Mouse (Mus musculus) kidney, postnatal 25 days (tissue): Measurements from ENCODE around the gene Cfap45.
A peak's percentile ranks its signal among the peaks of the same experiment; 100 is the strongest.

ENCODE experiments used
- DNase-seq, 2 experiments: peaks; one replicate each; pipeline ENCODE4 v3.0.0; 2021; ENCODE audit warnings: mixed read lengths in 2 of 2

Cfap45 gene

DNA sequence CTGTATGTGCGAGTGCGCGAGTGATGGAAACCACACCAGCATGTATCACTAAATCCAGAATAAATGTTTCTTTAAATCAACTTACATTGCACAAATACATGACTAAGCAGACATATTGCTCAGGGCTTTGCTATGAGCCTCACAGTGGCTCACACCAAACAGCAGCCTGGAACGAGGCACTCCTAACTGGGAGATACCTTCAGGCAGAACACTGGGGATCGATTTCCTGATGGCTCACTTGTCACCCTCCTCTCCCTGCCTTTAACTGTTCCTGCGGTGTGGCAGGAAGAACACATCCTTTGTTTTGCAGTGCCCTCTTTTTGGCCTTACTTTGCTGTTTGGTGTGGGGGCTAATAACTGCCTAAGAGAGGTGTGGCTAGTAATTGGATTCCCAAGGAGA, 957 bp upstream of the Cfap45 start:
- no peak for DNase-seq

DNA sequence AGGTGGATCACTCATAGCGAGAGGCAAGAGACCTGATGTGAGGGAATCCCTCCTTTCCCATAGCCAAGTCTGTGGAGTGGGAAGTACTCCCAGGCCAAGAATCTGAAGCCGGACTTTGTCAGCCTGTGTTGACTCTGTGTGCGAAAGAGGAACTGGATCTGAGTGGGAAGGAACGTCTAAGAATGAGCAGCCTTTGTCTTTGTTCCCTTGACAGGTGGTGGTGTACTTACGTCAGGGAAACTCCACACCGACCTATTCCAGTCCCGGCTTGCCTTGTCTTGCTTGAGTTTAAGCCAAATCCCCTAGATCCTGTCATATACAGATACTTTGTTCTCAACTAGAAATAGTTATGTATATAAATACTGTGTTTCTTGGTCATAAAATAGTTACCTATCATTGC, 1.9 kb downstream of the Cfap45 start:
- no peak for DNase-seq

DNA sequence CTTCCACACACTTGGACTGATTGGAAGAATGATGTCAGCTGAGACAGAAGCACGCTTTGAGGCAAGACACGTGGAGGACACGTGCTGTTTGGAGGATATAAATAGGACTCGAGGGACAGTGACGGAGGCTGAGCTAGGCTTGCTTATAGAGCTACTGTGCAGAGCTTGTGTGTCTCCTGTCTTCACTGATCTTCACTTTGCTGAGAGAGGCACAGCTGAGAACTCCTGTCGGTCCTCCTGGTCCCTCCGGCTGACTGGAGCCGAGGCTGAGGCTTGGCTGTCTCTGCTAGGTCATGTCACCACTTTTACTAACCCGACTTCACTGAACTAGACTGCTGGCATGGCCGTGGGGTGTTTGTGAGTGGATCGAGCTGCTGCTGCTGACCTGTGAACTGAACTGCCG, 3.1 kb downstream of the Cfap45 start:
- no peak for DNase-seq

- peak; percentile 47 to 67 for DNase-seq
These were observed 4.6 kb downstream of the Cfap45 start for GRCm38 (mm10) chr1:172525027-172525764.

- DNase-seq = no peak
These were observed 5.4 kb downstream of the Cfap45 start for GRCm38 (mm10) chr1:172525971-172526370.

GRCm38 (mm10) chr1:172526380-172527081, 5.9 kb downstream of the Cfap45 start:
- peak; percentile 49 to 75 for DNase-seq

DNA sequence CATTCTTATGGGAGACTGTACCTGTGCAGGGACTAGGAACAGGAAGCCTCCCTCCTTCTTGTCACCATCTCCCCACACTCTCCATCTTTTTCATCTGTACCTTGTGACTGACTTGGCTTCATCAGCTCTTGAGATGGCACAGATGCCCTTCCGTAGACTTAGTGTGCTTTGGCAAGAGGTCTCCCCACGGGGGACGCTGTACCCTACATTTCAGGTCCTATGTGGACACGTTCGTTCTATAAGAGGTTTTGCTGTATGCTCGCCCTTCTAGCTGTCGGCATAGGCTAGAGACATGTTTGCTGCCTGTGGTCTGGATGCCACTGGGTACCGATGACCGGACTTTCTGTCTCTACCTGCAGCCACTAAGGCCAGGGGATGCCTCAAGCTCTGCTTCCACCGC, 6.8 kb downstream of the Cfap45 start:
- no peak for DNase-seq

- DNase-seq = peak; percentile 92 to 97
These were observed 8.1 kb downstream of the Cfap45 start for GRCm38 (mm10) chr1:172528701-172529100.

- DNase-seq = no peak
These were observed 10.1 kb downstream of the Cfap45 start for GRCm38 (mm10) chr1:172530544-172531220.

DNA sequence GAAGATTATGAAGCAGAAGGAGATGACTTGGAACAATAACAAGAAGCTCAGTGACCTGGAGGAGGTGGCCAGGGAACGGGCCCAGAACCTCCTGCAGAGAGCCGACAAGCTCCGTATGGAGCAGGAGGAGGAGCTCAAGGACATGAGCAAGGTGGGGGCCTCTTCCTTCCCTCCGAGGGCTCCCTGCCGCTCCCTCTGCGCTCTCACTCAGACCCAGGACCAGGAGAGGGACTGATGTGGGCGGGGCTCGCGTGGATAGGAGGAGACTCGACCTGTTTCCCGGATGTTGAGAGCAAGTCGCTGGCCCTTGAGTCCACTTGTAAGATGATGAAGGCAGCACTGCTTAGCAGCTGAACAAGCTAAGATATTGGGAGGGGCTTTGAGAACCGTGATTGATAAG, 11.9 kb downstream of the Cfap45 start:
- DNase-seq = peak; percentile 55 to 79

GRCm38 (mm10) chr1:172535116-172535515, 14.5 kb downstream of the Cfap45 start:
- no peak for DNase-seq

DNA sequence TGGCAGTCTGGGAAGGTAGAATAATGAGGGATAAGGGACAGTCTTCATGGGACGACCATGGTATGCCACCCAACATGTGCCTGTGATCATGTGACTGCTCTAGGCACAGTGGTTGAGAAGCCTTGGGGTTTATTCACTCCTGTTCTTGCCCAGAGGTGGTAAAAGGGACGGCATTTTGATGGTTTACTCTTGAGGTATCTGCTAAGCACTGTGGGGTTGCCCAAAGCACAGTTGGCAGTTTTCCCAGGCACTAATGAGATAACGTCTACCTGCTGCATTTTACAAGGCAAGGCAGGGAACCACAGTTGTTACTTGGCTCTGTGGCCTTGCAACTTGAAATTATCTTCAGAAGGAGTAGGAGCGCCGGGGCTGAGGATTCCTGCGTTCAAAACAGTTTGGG, 19.2 kb downstream of the Cfap45 start:
- no peak for DNase-seq

- DNase-seq = no peak
These were observed 19.8 kb downstream of the Cfap45 start for GRCm38 (mm10) chr1:172540283-172540820.

DNA sequence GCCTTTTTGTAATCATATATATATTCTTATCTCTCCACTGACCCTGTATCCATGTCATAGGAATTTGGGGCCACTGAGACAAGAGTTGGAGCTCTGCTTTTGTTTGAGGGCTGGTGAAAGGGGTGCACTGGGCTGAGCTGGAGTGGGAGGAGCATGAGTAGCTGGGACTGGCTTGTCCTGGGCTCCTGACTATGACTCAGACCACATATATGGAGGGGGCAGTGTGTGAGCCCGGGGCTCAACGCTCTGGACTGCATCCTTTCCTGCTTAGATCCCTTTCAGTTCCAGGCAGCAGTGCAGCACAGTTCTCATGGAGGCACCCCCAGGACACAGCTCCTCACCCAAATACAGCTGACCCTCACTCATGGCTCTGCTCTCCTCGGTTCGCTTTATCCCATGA, 25.5 kb downstream of the Cfap45 start:
- DNase-seq = no peak

GRCm38 (mm10) chr1:172548501-172548900, 27.9 kb downstream of the Cfap45 start:
- no peak for DNase-seq

GRCm38 (mm10) chr1:172549314-172549713, 28.7 kb downstream of the Cfap45 start:
- peak in 1 of 2 experiments; percentile 54 for DNase-seq

- DNase-seq = no peak
These were observed 29.1 kb downstream of the Cfap45 start for GRCm38 (mm10) chr1:172549717-172550116.

DNA sequence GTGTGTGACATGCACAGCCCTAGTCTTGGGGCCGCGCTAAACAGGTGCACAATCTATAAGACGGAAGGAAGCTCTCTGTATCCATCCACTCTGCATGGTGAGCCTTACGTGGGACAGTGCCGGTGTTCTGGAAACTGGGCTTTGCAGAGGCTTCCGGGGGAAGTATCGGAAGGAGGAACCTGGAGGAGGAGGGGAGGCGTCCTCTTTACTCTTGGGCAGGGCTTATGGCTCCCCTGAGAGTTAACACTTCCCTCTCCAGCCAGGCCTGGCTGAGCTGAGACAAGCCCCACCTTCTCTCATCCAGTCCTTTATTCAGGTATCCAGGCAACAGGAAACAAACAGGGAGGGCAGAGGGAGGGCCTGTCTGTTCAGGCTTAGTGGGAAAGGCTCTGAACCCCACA, 29.9 kb downstream of the Cfap45 start:
- DNase-seq = peak; percentile 64 to 79

DNA sequence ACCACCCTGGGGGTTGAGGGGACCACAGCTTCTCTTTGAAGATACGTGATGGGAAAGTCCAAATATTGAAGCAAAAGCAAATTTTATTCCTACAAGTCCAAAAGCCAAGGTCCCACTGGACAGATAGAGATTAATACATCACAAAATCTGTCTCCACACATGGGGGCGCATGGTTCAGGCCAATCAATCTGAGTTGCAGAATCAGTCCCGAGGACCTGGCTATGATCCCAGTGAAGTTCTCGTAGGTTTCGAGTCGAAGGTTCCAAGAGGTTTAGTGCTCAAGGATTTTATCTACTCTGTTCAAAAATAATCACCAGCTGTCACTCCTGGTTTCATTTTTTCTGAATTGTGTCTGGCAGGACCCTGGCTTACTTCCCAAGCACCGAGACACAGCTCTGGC, 30.4 kb downstream of the Cfap45 start:
- no peak for DNase-seq

GRCm38 (mm10) chr1:172552623-172553022, 32.0 kb downstream of the Cfap45 start:
- peak; percentile 43 to 58 for DNase-seq

- no peak for DNase-seq
These were observed 35.0 kb downstream of the Cfap45 start, which contains the start of gene Vsig8 for GRCm38 (mm10) chr1:172555638-172556037. Gene Vsig8 (plus strand): TSS chr1:172555938.

- DNase-seq = peak; percentile 78 to 89
These were observed 42.3 kb downstream of the Cfap45 start for GRCm38 (mm10) chr1:172562641-172563464.

GRCm38 (mm10) chr1:172563465-172563828, 42.8 kb downstream of the Cfap45 start:
- DNase-seq = no peak
